Mouse (Mus musculus): ENCODE results near the gene Tmem72.

Gene Tmem72

DNA sequence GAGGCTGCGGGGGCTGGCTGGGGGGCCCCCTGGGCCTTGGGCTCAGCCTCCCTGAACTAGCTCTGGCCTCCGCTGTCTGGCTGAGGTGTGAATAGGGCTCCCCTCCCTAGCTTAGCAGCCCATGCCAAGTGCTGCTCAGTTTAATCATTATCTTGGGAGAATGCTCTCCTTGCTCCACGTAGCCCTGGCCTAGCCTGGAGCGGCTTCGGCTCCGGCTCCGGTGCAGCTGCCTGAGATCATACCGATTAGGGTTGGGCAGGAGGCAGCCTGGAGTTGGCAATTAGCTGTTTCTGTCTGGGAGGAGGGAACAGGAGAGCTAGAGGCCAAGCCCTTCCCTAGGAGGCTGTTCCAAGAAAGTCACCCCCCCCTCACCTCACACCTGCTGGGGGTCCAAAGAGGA lies at the start of gene Tmem72:
Gene Tmem72, minus strand, starts transcription at position 248 of the 400 bp plus-strand sequence.
- DNase-seq: no peak

DNA sequence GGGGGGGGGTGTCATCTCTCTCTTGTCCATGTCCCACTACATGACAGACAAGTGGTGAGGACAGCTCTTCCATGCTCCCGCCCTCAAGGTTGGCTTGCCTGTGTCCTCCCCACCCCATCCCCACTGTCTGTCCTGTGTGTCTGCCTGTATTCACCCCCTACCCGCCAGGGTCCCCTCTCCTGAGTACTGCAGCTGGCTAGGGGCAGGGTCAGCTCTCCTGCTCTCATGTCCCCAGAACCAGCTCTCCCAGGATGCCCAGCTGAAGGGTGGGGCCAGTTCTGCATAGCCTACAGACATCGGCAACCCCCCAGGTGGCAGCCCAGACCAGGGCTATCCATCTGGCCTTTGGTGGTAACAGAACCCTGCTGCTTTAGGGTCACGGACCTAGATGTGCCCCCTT lies 47.8 kb upstream of the Tmem72 start:
- no peak for DNase-seq

DNA sequence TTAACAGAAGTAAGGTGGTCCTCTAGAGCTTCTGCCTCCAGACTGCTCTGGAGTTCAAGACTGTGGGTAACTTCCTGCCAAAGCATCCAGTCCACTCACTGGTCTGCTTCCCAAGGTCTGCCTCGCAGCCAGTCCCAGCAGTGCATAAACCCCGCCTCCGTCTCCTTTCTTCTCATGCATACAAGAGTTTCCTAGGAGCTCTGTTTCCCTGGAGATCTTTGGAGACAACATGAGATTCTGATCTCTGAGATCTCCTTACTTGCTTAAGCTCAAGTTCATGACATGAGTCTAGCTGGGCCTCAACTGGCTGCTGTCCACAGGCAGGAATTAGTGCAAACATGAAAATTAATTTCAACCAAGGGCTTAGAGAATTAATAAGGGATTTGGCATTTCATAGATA lies 45.6 kb upstream of the Tmem72 start:
- DNase-seq: no peak

DNA sequence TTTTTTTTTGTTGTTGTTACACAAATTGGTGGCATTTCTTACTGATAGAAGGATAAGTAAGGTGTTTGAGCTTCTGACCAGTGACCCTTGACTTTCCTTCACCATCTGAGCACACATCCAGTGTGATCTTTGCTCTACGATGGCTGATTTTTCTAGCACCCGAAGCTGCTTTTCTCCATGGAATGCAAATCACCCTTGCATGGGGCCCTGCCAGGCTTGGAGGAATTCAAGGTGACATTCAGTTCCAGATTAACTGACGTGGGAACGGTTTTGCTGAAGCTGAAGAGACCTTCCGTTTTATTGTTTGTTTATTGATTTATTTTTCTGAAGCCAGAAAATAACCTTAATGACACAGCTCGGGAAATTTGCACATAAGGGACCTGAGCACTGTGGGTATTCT lies 43.5 kb upstream of the Tmem72 start:
- DNase-seq: no peak

DNA sequence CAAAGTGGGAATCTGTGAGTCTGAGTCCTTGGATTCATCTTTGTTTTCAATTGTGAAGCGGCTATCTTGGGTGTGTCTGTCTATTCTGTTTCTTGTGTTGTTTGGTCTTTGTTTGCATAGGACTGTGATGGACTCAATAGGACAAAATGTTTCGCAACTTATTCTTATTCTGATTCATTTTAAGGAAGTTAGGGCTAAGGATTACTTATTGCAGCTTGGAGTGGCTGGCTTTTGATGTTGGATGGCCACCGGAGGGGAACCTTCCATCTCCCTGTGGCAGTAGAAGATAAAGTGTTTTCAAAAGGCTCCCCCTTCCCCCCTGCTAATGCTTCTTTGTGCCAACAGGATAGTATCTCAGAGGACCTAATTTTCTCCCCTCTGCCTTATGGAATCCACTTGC lies 39.7 kb upstream of the Tmem72 start:
- no peak for DNase-seq

DNA sequence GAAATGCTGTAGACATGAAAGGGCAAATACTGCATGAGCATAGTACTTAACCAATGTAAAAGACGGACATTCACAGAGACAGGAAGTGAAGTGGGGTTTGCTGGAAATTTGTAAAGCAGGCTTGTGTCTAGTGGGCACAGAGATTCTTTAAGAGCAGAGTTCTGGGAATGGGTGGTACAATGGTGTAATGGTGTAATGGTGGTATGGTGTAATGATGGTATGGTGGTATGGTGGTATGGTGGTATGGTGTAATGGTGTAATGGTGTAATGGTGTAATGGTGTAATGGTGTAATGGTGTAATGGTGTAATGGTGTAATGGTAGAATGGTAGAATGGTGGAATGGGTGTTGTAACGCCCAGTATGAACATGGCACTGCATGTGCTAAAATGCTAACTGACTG lies 21.3 kb upstream of the Tmem72 start:
- no peak for DNase-seq

DNA sequence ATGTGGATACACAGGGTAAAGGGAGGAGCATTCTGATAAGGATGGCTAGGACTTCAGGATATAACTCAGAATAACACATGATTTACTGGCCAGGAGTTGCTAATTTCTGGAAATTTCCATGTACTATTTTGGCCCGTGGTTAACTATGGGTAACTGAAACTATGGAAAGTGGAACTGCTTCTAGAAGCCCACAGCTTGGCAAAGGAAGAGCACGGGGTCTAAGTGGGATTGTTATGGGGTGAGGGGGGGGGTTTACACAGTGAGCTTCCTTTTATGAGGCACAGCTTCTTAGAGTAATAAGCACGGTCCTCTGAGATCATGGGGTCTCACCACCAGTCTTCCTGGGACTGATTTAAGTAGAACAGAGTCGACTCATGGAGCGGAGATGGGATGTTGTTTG lies 18.6 kb upstream of the Tmem72 start:
- no peak for DNase-seq

DNA sequence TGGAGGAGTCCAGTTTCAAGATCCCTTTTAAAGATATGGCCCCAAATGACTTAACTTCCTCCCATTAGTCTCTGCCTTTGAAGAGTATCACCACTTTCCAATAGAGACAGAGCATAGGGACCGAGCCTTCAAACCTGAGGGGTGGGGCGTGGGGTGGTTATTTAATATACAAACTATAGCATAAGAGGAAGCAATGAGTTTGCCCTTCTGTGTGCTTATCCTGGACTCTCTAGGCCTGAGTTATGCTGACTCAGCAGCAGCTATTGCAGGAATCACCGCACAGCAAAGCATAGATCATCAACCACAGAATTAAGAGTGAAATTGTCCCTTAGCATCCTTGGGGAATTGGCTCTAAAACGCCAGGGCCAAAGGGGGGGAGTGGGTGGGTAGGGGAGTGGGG lies 16.9 kb upstream of the Tmem72 start:
- no peak for DNase-seq

DNA sequence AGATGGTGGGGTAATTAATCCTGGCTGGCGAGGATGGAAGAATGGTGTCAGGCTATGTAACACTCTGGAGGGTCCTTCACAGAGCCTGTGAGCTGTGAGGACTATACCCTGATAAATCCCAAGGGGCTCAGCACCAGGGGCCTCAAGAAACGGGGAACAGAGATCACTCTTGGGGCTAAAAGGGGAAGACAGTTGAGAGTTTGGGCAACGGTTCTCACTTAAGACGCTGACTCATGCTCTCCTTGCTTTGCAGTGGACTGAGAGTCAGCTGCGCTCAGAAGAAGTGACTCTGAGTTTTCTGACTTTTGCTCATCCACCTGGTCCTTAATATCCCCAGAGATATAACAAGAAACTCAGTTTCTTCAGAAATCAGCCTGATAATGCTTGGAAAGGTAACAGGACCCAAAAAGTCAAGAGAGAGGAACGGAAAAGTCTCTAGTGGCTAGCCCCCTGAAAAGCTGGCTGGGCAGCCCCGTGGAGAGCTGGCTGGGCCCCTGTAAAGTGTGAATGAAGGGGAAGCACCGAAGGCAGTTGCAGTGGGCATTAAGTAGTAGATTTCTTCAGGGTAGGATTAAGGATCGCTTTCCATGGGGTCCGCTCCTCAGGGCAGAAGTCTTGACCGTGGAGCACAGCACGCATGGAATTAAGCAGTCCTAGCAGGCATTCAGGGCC lies 7.9 kb upstream of the Tmem72 start:
- DNase-seq: no peak

DNA sequence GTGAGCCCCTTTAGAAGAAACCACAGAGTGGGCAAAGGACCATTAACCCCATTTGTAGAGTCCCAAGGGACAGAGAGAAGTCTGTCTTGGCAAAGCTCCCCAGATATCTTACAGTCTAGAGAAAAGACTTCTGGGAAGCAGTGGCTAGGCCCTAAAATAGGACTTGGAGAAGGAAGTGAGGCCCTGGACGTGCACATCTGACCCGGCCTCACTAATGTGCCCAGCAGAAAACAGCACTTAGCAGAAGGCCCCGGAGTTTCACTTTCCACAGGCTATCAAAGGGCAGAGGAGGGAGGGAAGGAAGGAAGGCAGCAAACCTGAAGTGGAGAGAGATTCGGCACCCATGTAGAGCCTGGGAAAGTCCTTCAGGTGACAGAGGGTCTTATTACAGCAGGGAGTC lies 2.2 kb upstream of the Tmem72 start:
- no peak for DNase-seq

DNA sequence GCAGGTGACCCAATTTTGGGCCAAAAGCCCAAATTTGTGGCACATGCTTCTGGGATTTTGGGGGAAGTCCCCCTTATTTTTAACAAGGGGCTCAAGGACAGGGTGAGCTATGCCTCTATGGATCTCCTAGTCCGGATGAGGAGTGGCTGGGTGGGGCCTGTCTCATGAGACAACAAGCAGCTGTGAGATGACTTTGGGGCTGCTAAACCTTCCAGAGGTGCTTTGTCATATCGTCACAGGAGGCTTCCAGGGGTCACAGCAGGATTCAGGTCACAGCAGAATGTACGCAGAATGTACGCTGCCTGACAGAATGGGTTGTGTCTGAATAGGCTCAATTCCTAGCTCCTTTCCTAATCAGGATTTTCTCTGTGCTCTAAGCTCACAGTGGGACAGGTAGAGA lies 1.6 kb upstream of the Tmem72 start:
- DNase-seq: no peak

DNA sequence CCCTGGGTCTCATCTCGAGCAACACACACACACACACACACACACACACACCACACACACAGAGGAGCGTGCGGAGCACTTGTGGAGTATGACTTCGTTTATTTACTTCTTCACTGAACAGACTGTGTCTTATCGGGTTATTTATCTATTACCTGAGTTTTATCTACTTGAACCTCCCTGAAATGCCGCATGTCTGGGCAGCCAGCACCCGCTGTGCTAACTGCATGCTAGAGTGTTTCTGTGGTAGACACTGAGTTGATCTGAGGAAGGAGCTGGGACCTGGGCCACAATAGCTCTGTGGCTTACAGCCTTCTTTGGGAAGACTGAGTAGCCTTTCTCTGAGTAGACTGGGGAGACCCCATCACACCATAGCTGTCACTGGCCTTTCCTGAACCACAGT lies 1.1 kb upstream of the Tmem72 start:
- no peak for DNase-seq

DNA sequence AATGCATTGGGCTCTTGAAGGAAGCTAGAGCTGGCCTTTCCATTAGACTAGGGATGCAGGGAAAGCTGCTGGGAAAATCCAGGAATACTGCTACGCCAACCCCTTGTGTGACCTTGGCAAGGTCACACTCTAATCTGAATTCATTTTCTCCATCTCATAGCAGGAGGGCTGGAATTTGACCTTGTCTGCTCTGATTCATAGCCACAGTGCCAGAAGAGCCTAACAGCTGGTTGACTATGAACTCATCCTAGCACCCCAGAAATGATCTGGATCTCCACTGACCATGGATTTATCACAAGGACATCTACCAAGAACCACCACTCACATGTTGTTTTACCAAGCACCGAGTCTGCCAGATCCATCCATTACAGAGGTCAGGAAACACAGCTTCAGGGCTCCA lies 1.5 kb downstream of the Tmem72 start:
- DNase-seq: no peak

DNA sequence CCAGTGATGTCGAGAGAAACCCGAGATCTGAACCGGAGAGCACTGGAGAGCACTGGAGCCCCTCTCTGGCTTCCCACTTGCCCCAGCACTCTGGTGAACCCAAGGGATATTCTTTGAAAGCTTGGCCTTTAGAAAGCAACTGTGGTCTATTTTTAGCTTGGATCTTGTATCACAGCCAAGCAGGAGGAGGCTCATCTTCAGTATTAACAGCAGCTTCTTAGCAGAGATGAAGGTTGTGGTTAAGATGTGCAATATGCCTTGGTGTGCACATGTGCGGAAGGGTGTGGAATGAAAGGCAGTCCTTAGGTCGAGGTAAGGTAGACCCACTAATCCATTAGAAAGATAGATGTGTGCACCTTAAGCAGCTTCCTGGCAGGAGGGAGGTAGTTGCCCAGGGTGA lies 2.1 kb downstream of the Tmem72 start:
- DNase-seq: no peak

DNA sequence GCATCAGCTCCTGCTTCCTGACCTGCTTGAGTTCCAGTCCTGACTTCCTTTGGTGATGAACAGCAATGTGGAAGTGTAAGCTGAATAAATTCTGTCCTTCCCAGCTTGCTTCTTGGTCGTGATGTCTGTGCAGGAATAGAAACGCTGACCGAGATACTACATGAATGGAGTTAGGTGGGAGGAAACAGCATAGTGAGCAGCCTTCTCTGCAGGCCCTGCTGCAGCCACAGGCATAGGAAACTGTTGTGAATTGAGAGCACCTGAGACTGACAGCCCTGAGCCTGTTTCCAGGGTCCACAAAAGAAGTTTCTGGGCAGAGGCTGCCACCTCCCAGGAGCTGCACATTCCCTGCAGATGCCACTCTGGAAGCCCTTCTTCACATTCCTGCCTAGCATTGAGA lies 2.7 kb downstream of the Tmem72 start:
- DNase-seq: no peak

DNA sequence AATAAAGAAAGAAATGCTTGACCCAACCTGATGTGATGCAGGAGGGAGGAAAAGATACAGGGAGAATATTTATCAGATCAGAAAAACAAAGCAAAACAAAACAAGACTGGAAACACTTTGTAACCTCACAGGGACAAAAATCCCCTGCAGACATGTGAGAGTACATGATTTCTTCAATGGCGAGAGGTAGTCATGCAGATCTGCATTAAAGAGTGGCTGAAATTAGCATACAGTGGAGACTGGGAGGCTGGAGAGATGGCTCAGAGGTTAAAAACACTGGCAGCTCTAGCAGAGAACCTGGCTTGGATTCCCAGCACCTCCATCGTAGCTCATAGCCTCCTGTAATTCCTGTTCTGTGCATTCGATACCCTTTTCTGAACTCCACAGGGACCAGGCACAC lies 4.2 kb downstream of the Tmem72 start:
- no peak for DNase-seq

DNA sequence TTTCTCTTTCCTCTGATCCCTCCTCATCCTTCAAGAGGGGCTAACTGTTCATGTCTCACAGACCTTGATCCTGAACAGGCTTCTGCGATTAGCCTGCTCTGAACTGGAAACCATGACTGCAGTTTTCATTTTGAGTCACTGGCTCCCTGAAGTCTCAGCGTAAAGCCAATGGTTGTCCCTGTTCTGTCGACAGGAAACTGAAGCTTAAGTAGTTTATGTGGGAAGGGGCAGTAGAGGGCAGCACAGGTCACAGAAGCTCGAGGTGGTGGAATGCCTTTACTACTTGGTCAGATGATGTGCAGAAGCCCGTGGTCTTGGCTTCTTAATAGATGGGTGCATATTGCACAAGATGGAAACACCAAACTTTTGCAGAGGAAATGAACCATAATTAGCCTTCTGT lies 4.7 kb downstream of the Tmem72 start:
- DNase-seq: no peak

DNA sequence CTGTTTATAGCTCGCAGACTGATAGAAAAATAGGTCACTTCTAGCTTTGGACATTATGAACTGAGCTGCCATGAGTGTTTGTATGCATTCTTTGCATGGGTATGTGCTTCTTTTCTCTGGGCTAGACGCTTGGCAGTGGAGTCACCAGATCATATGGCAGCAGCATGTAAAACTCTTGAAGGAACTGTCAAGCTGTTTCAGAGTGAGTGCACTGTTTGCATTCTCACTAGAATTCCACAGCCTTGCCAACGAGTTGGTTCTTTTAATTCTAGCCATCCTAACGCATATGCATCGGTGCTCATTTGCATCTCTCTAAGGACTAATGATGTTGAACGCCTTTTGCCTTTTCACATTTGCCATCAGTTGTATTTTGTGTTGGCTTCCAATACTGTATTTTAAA lies 12.4 kb downstream of the Tmem72 start:
- DNase-seq: no peak

DNA sequence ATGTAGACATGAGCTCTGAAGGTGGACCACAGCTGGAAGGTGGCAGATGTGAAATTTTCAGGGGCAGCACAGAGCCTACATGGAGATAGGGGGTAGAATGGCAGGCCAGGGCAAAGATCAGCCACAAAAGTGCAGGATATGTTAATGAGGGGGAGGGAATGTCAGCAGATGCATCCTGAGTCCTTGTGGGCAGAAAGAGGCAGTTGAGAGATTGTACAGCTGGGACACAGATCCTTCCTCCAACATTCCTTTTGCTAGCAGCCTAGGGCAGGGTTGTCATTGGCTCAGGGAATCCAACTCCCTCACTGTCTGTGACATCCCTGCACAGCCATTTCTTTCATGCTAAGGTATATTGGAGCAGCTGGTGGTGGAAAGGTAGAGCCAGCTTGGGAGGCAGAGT lies 15.9 kb downstream of the Tmem72 start:
- DNase-seq: no peak

DNA sequence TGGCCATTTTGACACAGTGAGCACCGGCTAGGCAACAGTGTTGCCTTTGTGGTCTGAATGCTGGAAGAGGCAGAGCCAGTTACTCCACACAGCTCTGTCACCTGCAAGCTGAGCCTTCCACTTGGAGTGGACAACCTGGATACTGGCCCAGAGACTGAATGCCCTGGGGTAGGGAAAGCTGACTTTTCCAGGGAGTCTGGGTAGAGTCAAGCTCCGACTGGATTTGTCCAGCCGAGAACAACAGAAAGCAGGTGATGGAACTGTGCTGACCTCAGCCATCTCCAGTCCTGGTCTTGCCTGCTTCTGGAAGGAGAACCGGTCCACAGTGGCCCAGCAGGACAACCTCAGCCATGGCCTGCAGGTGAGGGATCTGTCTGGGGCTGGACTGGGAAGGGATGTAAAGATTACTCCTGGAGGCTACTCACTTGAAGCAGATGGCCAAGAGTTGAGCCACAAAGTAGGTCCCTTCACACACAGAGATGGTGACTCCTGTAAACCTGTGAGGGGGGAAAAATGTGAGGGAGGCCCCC lies 18.8 kb downstream of the Tmem72 start:
- no peak for DNase-seq

DNA sequence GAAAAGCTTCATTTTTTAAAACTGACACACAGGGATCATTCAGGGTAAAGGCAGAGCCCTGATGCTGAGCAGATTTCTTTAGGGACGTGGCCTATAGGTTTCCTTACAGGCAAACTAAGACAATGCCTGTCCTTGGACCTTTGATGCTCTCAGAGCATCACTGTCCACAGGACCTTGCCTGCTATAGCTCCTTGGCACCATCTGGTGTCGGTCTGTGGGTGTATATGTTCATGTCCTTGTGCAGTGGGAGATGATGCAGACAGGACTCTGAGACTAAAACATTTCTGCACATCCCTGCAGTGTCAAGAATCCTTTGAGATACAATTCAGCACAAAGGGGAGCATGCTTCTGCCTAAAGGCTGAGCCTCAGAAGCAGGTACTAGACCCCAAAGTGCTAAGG lies 19.3 kb downstream of the Tmem72 start:
- no peak for DNase-seq

DNA sequence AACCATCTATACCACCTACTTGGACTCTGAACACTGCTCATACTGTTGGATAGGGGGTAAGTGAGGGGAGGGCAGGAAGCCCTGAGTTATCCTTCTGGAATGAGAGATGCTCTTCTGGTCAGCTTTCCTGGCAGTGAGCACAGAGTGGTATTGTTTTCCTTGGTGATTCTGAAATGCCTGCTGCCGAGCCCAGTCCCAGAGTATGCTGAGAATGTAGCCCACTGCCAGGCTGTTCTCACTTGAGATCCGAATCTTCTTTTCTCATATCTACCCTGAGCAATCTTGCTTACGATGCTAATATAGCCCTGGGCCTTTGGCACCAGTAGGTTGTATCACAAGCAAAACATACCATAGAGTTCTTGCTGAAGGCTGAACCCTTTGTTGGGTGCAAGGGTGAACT lies 22.4 kb downstream of the Tmem72 start:
- DNase-seq: no peak

DNA sequence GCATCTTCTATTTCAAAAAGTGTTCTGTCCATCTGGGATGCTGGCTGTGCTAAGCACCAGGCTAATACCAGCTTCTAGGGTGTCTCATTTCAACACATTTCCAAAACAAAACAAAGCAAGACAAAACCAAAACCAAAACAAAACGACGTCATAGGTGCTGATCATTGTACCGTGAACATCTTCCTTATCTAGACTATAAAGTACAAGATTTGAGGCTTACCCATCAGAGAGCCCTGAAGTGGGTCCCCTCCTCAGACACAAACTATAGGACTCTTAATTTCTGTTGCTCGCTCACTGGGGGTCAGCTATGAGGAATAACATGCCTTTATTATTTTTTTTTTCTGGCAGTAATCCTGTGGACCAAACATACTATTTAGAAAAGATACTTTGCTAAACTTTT lies 23.1 kb downstream of the Tmem72 start:
- DNase-seq: no peak

DNA sequence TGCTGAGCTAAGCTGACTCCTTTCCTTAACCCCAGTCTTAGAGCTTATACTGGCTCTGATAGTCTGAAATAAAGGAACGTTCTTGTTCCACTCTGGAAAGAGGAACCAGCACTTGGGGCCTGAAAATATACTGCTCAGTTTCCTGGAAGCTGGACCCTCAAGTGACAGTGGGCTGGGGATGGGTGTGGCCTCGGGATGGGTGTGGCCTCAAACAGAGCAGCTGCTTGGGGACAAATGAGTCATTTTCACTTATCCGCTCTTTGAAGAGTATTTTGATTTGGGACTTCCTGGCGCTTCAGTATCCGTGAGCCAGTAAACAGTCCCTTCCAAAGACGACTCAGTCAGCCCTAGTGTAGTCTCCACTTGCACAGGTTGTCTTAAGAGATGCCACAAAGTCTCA lies 34.4 kb downstream of the Tmem72 start:
- no peak for DNase-seq

DNA sequence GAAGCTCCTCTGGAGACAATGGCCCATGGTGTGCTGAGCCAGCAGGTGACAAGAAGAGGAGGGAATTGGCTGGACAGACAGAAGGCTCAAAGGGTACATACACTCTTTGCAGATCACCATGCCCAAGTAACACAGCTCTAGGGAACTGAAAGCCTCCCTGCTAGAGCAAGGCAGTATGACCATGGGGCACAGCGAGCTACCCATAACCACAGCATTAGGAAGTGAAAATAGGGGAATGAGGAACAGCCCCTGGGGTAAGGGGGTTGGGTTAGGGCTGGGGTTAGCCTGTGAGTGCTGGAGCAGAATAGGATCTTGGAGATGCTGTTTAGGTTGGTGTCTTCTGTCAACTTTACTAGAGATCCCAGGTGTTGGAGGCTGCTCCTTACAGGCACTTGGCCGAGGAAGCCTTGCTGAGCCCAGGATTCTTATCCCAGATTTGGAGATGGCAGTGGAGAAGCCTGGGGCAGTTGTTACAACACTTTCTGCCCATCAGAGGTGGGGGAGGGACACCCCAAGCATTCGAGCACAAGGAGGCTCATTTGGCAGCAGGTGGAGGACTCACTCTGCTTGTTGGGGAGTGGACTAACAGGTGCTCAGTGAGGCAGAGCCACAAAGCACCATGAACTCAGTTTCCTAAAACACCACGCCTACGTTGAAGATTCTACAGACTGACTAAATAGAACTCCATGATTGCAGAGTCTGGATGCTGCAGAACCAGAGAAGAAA lies 37.0 kb downstream of the Tmem72 start:
- DNase-seq: no peak
